In genomic region chr12:79600149-79600769, GRCm38 (mm10) we compare ENCODE assay signal across 8 mouse cellular contexts.
DNase-seq lines count a peak whose midpoint lies in the region; ATAC-seq lines count a peak whose summit lies in the region.

No protein-coding gene starts in this region.

- H3K4me3 ChIP-seq in heart, embryonic 12.5 days: no peak overlapping the region

- no peaks in the 10 kb centered on the region for H3K9me3 ChIP-seq in heart, embryonic 12.5 days (replicated peaks)

- H3K9ac ChIP-seq in heart, embryonic 12.5 days: no peak overlapping the region

- H3K27me3 ChIP-seq in heart, embryonic 12.5 days (replicated peaks): no peaks in the 10 kb centered on the region

- H3K4me1 ChIP-seq in heart, embryonic 12.5 days (replicated peaks): peaks cover 23% of the 10 kb centered on the region

- 72% methylated on average over 11 of the region's 11 CpGs for WGBS in heart, embryonic 12.5 days

- H3K4me2 ChIP-seq in heart, embryonic 12.5 days: no peak overlapping the region

- H3K27ac ChIP-seq in heart, embryonic 12.5 days (ENCODE audit: poor library complexity, severe bottlenecking): peak overlapping the region; percentile 60; the same call in 1 of the 2 replicates

- peak; percentile 23 to 27 for DNase-seq in right cerebral cortex, postnatal 10 days (ENCODE audit: low spot score in 2 of 2)
- no peak for DNase-seq in right cerebral cortex, postnatal 36 days (ENCODE audit: low spot score in 2 of 2)
- peak; percentile 15 to 49 for DNase-seq in adrenal gland, postnatal 4 days (ENCODE audit: low spot score in 2 of 2)
- DNase-seq in kidney, postnatal 25 days: peak; percentile 91 to 94
- peak; percentile 64 for DNase-seq in ovary, postnatal 14 days (ENCODE audit: low spot score)
- DNase-seq in T-cell, adult 2 months (ENCODE audit: low spot score): no peak

- no peak for ATAC-seq in heart, embryonic 12.5 days (ENCODE audit: insufficient number of reproducible peaks, low FRiP score)
- ATAC-seq in megakaryocyte-erythroid progenitor cell, adult 5-6 weeks (replicated peaks; ENCODE audit: low FRiP score, low TSS enrichment, poor library complexity, severe bottlenecking): no peak

- no peaks in the 10 kb centered on the region for H3K36me3 ChIP-seq in heart, embryonic 12.5 days

Comparison
In these comparisons a context has a peak if more than half of its experiments do, and no peak if none do; other contexts are left out.
1. DNase-seq: peak in right cerebral cortex, postnatal 10 days (2 of 2), adrenal gland, postnatal 4 days (2 of 2), kidney, postnatal 25 days (2 of 2) and ovary, postnatal 14 days (single experiment); none in right cerebral cortex, postnatal 36 days (0 of 2) and T-cell, adult 2 months (single experiment).